Mouse (Mus musculus): Measurements from ENCODE around the gene Nfatc4.

Gene Nfatc4

DNA sequence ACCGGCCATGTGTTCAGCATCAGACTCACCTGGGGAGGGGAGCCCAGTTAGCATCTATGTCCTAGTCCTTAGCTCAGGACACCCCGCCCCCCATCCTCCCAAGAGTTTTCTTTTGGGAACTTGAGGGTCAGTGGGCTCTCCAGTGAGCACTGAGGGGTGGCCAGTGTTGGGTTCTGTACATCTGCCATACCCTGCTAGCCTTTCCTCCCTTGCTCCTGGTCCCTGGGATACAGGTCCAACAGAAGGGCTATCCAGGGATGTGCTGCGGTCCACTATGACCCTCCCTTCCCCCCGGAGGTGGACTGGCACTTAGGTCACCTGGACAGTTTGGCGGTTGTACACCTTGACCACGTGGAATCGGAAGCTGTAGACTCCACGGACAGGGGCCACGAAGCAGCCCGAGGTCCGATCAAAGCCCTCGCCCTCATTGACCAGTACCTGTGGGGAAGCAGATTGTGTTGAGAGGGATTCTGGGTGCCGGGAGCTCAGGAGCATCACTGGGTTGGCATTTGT lies 60.3 kb downstream of the Nfatc4 start:
- DNase-seq (ENCODE audit: low read depth, low spot score): no peak

Measured in 3T3-L1 (cell line).